Comparison of ENCODE assay signal across 8 mouse cellular contexts in the genomic region with DNA sequence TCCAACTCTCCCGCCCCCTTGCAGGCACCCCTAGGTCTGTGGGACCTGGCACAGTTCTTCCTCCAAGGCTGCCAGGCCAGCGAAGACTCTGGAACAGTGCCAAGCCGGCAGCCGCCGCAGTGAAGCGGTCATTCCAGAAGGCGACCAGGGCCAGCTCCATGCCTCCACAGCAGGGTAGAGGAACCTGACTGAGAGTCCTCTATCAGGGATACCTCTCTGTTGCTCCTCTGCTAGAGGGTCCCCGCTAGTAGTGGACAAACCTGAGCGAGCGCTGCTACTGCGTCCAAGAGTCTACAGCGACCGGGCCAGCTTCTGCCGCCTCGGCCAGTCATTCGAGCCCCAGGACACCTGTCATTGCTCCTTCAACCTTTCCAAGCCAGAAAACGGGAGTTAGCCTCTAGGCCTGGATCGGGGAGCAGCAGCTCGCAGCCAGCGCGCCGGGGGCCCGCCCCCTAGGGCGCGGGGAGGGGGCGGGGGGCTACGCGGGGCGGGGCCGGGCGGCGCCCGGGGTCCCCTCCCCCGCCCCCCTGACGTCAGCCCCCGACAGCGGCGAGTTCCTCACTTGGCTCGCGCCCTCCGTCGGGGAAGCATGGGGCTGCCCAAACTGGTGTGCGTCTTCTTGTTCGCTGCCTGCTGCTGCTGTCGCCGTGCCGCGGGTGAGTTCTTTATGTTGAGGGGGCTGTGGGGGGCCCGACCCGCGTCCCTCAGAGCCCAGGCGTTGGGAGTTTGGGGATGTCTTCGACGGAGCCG. TPM values are rescaled to one million over a fixed set of nuclear protein-coding genes. Genes with fewer than 3 reads are reported as not detected.
A peak's percentile ranks its signal among the peaks of the same experiment; 100 is the strongest.
DNase-seq lines count a peak whose midpoint lies in the region; ATAC-seq and TF ChIP-seq lines count a peak whose summit lies in the region.

TSS of gene Mcam (plus strand) at position 369 of the 750 bp plus-strand sequence.

- H3K4me2 ChIP-seq in forebrain, embryonic 12.5 days: peak within 1 kb of the TSS; percentile 90
- H3K4me2 ChIP-seq in stomach, postnatal 0 days (replicated peaks; ENCODE audit: low read depth): peak within 1 kb of the TSS; percentile 66

- intact Hi-C loops in heart, postnatal 25 days (cut with DNase I): no loop called here

- H3K4me3 ChIP-seq in forebrain, embryonic 12.5 days (replicated peaks): peak within 1 kb of the TSS; percentile 51
- peak within 1 kb of the TSS; percentile 65 for H3K4me3 ChIP-seq in stomach, postnatal 0 days (ENCODE audit: low read depth, low read length)

- peaks cover 7% of the 10 kb centered on the region; the same call in 1 of the 2 replicates for H3K36me3 ChIP-seq in forebrain, embryonic 12.5 days (replicated peaks)
- H3K36me3 ChIP-seq in stomach, postnatal 0 days (ENCODE audit: control insufficient read depth, insufficient read depth, low read length): no peaks in the 10 kb centered on the region; the same call in 1 of the 2 replicates

- H3K9ac ChIP-seq in forebrain, embryonic 12.5 days: peak within 1 kb of the TSS; percentile 60
- peak within 1 kb of the TSS; percentile 75 for H3K9ac ChIP-seq in stomach, postnatal 0 days (ENCODE audit: low read length)

- peak; percentile 57 for DNase-seq in CD4-positive, CD25-positive, alpha-beta regulatory T cell, adult 2 months (ENCODE audit: low read depth, low spot score)
- DNase-seq in brain, adult 2 months (ENCODE audit: low read depth, low spot score): peak; percentile 73
- DNase-seq in heart, postnatal 25 days (ENCODE audit: low spot score): peak; percentile 41
- peak; percentile 65 to 73 for DNase-seq in layer of hippocampus, postnatal 10 days (ENCODE audit: low spot score in 2 of 2)
- DNase-seq in lung, postnatal 4 days: peak; percentile 82 to 84
- DNase-seq in stomach, postnatal 0 days (ENCODE audit: low spot score): peak; percentile 79

- 0 out of 2 replicates have a peak, but pooled peaks have one; percentile 6 for TF ChIP-seq CTCF in stomach, postnatal 0 days (IDR thresholded peaks at IDR 0.05; ENCODE audit: low read depth)

- no peak for ATAC-seq in CD4-positive, CD25-positive, alpha-beta regulatory T cell, adult 4 months
- peak; percentile 45; the same call in 1 of the 2 replicates for ATAC-seq in forebrain, embryonic 12.5 days (ENCODE audit: low FRiP score)
- peak; percentile 51 for ATAC-seq in stomach, postnatal 0 days (ENCODE audit: low FRiP score, low TSS enrichment)

- H3K4me1 ChIP-seq in forebrain, embryonic 12.5 days: peaks cover 56% of the 10 kb centered on the region
- H3K4me1 ChIP-seq in stomach, postnatal 0 days (replicated peaks; ENCODE audit: control insufficient read depth, insufficient read depth): peaks cover 10% of the 10 kb centered on the region

- H3K27me3 ChIP-seq in forebrain, embryonic 12.5 days: peaks cover 70% of the 10 kb centered on the region
- H3K27me3 ChIP-seq in stomach, postnatal 0 days (ENCODE audit: control insufficient read depth, insufficient read depth, low read length): no peaks in the 10 kb centered on the region

- H3K9me3 ChIP-seq in forebrain, embryonic 12.5 days: no peaks in the 10 kb centered on the region
- H3K9me3 ChIP-seq in stomach, postnatal 0 days (ENCODE audit: control insufficient read depth, low read length): no peaks in the 10 kb centered on the region

- TF ChIP-seq EP300 in stomach, postnatal 0 days (optimal IDR thresholded peaks at IDR 0.05): no peak

- 0 out of 2 replicates have a peak within 1 kb of the TSS, but pooled peaks have one; percentile 19 for H3K27ac ChIP-seq in forebrain, embryonic 12.5 days
- peak within 1 kb of the TSS; percentile 91 for H3K27ac ChIP-seq in stomach, postnatal 0 days (replicated peaks)

- under 1% methylated on average over 53 of the region's 55 CpGs for WGBS in forebrain, embryonic 12.5 days
- WGBS in stomach, postnatal 0 days: 1% methylated on average over 54 of the region's 55 CpGs

RNA-seq across cellular contexts. Expression of gene Mcam, which starts in this region (rescaled TPM):
- polyA plus RNA-seq in CD4-positive, CD25-positive, alpha-beta regulatory T cell, adult 4 months (2017; shearing (Covaris generic)): under 1 TPM in 1 of 2 experiments, not detected in 1; 0.34 TPM
- polyA plus RNA-seq in forebrain, embryonic 12.5 days (2016; fragmentation: Nextera tagmentation; extraction: Ambion mirVana): 13.4 and 14.2 TPM in 2 replicates
- 10 to 100 TPM; 38.9 to 40.4 TPM for total RNA-seq in heart, postnatal 25 days (2021)
- total RNA-seq in layer of hippocampus, postnatal 10 days (2021): 10 to 100 TPM; 18.8 to 21.8 TPM
- 43.9 and 44.5 TPM in 2 replicates for polyA plus RNA-seq in stomach, postnatal 0 days (2015; fragmentation: Nextera tagmentation; extraction: Ambion mirVana)

Comparison
In these comparisons a context has a peak if more than half of its experiments do, and no peak if none do; other contexts are left out.
1. RNA of gene Mcam (polyA plus RNA-seq): 43.9 to 44.5 TPM in stomach, postnatal 0 days and 13.4 to 14.2 TPM in forebrain, embryonic 12.5 days; 0.34 TPM in CD4-positive, CD25-positive, alpha-beta regulatory T cell, adult 4 months; every median in the first group is over 10 times any median in the second.
2. Peak in every context shown above with its lines, with median percentiles within 50 percentile points of each other: DNase-seq.